Mouse (Mus musculus) erythroblast, embryonic 14.5 days (primary cell): ENCODE measurements around the gene Ndufa8.

Experiments used
- GATA1 ChIP-seq: IDR thresholded peaks from 2 replicates; pipeline ENCODE4 v1.6.1; 2012; ENCODE audit warnings: low read length, inconsistent platforms, mixed read lengths
- TAL1 ChIP-seq: IDR thresholded peaks from 3 replicates; pipeline ENCODE4 v1.6.1; 2012; ENCODE audit warnings: low read length, inconsistent platforms, mixed read lengths

- TF ChIP-seq GATA1 (no peak), TAL1 (no peak)
Observed at GRCm38 (mm10) chr2:36009386-36009785, 39.8 kb downstream of the Ndufa8 start.
